Mouse (Mus musculus): Measurements from ENCODE around the gene U2af2.
"Not testable (repeated sequence)": the region's sequence is repeated elsewhere in the genome, so short reads cannot be mapped to it uniquely, and the experiment has no call there.

U2af2 gene

GRCm38 (mm10) chr7:5061774-5062359 lies at the start of gene U2af2:
U2af2 (plus strand) TSS chr7:5062143.
- in situ Hi-C loops (cut with MboI; ENCODE audit: low pct_unique_long_range_greater_than_20kb in 1 of 2, low sequenced_read_pairs in 2 of 2, unreplicated experiment in 1 of 2): loop anchor here in 1 of 2 experiments (5.0 kb wide), 1 partner anchor 40 kb away; the partner anchor contains the start of genes Ccdc106 and Zfp865

GRCm38 (mm10) chr7:5012681-5013513 lies 49.0 kb upstream of the U2af2 start:
- in situ Hi-C loops (cut with MboI; ENCODE audit: low pct_unique_long_range_greater_than_20kb in 1 of 2, low sequenced_read_pairs in 2 of 2, unreplicated experiment in 1 of 2): no loop called here

GRCm38 (mm10) chr7:5014251-5015117 lies 47.5 kb upstream of the U2af2 start, which contains the start of the genes Zfp524 and Fiz1:
Zfp524 (plus strand) TSS chr7:5014415.
Fiz1 (minus strand) TSS chr7:5014697.
- in situ Hi-C loops (cut with MboI; ENCODE audit: low pct_unique_long_range_greater_than_20kb in 1 of 2, low sequenced_read_pairs in 2 of 2, unreplicated experiment in 1 of 2): no loop called here

- in situ Hi-C loops (cut with MboI; ENCODE audit: low pct_unique_long_range_greater_than_20kb in 1 of 2, low sequenced_read_pairs in 2 of 2, unreplicated experiment in 1 of 2): no loop called here
Measured at GRCm38 (mm10) chr7:5015118-5016001, 46.6 kb upstream of the U2af2 start, which contains the start of gene Gm44973. Gm44973 (plus strand) TSS chr7:5015496.

GRCm38 (mm10) chr7:5016057-5016456 lies 45.9 kb upstream of the U2af2 start:
- in situ Hi-C loops (cut with MboI; ENCODE audit: low pct_unique_long_range_greater_than_20kb in 1 of 2, low sequenced_read_pairs in 2 of 2, unreplicated experiment in 1 of 2): no loop called here

GRCm38 (mm10) chr7:5016920-5017319 lies 45.0 kb upstream of the U2af2 start:
- in situ Hi-C loops (cut with MboI; ENCODE audit: low pct_unique_long_range_greater_than_20kb in 1 of 2, low sequenced_read_pairs in 2 of 2, unreplicated experiment in 1 of 2): no loop called here

- in situ Hi-C loops (cut with MboI; ENCODE audit: low pct_unique_long_range_greater_than_20kb in 1 of 2, low sequenced_read_pairs in 2 of 2, unreplicated experiment in 1 of 2): no loop called here
Measured at GRCm38 (mm10) chr7:5017352-5017751, 44.6 kb upstream of the U2af2 start.

GRCm38 (mm10) chr7:5017931-5018330 lies 44.0 kb upstream of the U2af2 start:
- in situ Hi-C loops (cut with MboI; ENCODE audit: low pct_unique_long_range_greater_than_20kb in 1 of 2, low sequenced_read_pairs in 2 of 2, unreplicated experiment in 1 of 2): no loop called here

GRCm38 (mm10) chr7:5019576-5019975 lies 42.4 kb upstream of the U2af2 start:
- in situ Hi-C loops (cut with MboI; ENCODE audit: low pct_unique_long_range_greater_than_20kb in 1 of 2, low sequenced_read_pairs in 2 of 2, unreplicated experiment in 1 of 2): not testable (repeated sequence)

GRCm38 (mm10) chr7:5020000-5020681 lies 41.8 kb upstream of the U2af2 start, which contains the start of the genes Zfp865 and Ccdc106:
Zfp865 (plus strand) TSS chr7:5020376.
Ccdc106 (plus strand) TSS chr7:5020553.
- in situ Hi-C loops (cut with MboI; ENCODE audit: low pct_unique_long_range_greater_than_20kb in 1 of 2, low sequenced_read_pairs in 2 of 2, unreplicated experiment in 1 of 2): loop anchor here in 1 of 2 experiments (5.0 kb wide), 1 partner anchor 42 kb away; the partner anchor contains the start of gene U2af2

GRCm38 (mm10) chr7:5020685-5021084 lies 41.3 kb upstream of the U2af2 start:
- in situ Hi-C loops (cut with MboI; ENCODE audit: low pct_unique_long_range_greater_than_20kb in 1 of 2, low sequenced_read_pairs in 2 of 2, unreplicated experiment in 1 of 2): loop anchor here in 1 of 2 experiments (5.0 kb wide), 1 partner anchor 42 kb away; the partner anchor contains the start of gene U2af2

- in situ Hi-C loops (cut with MboI; ENCODE audit: low pct_unique_long_range_greater_than_20kb in 1 of 2, low sequenced_read_pairs in 2 of 2, unreplicated experiment in 1 of 2): loop anchor here in 1 of 2 experiments (5.0 kb wide), 1 partner anchor 41 kb away; the partner anchor contains the start of gene U2af2
Measured at GRCm38 (mm10) chr7:5021197-5021596, 40.7 kb upstream of the U2af2 start.

- in situ Hi-C loops (cut with MboI; ENCODE audit: low pct_unique_long_range_greater_than_20kb in 1 of 2, low sequenced_read_pairs in 2 of 2, unreplicated experiment in 1 of 2): no loop called here
Measured at GRCm38 (mm10) chr7:5029543-5029942, 32.4 kb upstream of the U2af2 start.

GRCm38 (mm10) chr7:5029946-5030345 lies 32.0 kb upstream of the U2af2 start:
- in situ Hi-C loops (cut with MboI; ENCODE audit: low pct_unique_long_range_greater_than_20kb in 1 of 2, low sequenced_read_pairs in 2 of 2, unreplicated experiment in 1 of 2): no loop called here

- in situ Hi-C loops (cut with MboI; ENCODE audit: low pct_unique_long_range_greater_than_20kb in 1 of 2, low sequenced_read_pairs in 2 of 2, unreplicated experiment in 1 of 2): no loop called here
Measured at GRCm38 (mm10) chr7:5030554-5031275, 31.2 kb upstream of the U2af2 start.

- in situ Hi-C loops (cut with MboI; ENCODE audit: low pct_unique_long_range_greater_than_20kb in 1 of 2, low sequenced_read_pairs in 2 of 2, unreplicated experiment in 1 of 2): no loop called here
Measured at GRCm38 (mm10) chr7:5031496-5031895, 30.4 kb upstream of the U2af2 start.
